Mouse (Mus musculus) embryonic facial prominence, embryonic 15.5 days (tissue): Measurements from ENCODE around the gene Parp3. TPM values are rescaled to one million over a fixed set of nuclear protein-coding genes. Genes with fewer than 3 reads are reported as not detected.
A peak's percentile ranks its signal among the peaks of the same experiment; 100 is the strongest.

Experiments
- ATAC-seq: fragments of 200-750 bp; cut with Nextera tagmentation; 2 replicates; pipeline ENCODE4 v1.8.0; 2017; ENCODE audit warnings: low read depth, moderate TSS enrichment; ENCODE audit not compliant: insufficient number of reproducible peaks, low FRiP score, low TSS enrichment
- H3K27ac ChIP-seq: fragments of 300-500 bp; sonication (generic); replicated peaks from 2 replicates; pipeline ENCODE4 v1.5.1; 2015; ENCODE audit warnings: mild to moderate bottlenecking, inconsistent platforms
- H3K27me3 ChIP-seq: fragments of 300-500 bp; sonication (generic); 2 replicates; pipeline ENCODE4 v1.6.1; 2015; ENCODE audit warnings: inconsistent platforms
- H3K36me3 ChIP-seq: fragments of 300-500 bp; sonication (generic); 2 replicates; pipeline ENCODE4 v1.6.1; 2015; ENCODE audit warnings: mild to moderate bottlenecking, inconsistent platforms
- H3K4me1 ChIP-seq: fragments of 300-500 bp; sonication (generic); 2 replicates; pipeline ENCODE4 v1.6.1; 2015; ENCODE audit warnings: inconsistent platforms
- H3K4me2 ChIP-seq: fragments of 300-500 bp; sonication (generic); replicated peaks from 2 replicates; pipeline ENCODE4 v1.6.1; 2015; ENCODE audit warnings: mild to moderate bottlenecking, inconsistent platforms
- H3K4me3 ChIP-seq: fragments of 300-500 bp; sonication (generic); replicated peaks from 2 replicates; pipeline ENCODE4 v1.5.1; 2015; ENCODE audit warnings: mild to moderate bottlenecking, inconsistent platforms
- H3K9ac ChIP-seq: fragments of 300-500 bp; sonication (generic); 2 replicates; pipeline ENCODE4 v1.6.1; 2015; ENCODE audit warnings: inconsistent platforms
- H3K9me3 ChIP-seq: fragments of 300-500 bp; sonication (generic); replicated peaks from 2 replicates; pipeline ENCODE4 v1.6.1; 2016; ENCODE audit warnings: inconsistent platforms
- WGBS: fragments of 180-500 bp; shearing (Covaris S2); methylation state at CpG from one replicate; pipeline ENCODE4 v1.1.7; 2015; 5-methylcytosine and 5-hydroxymethylcytosine counted together
- polyA plus RNA-seq: library from polyadenylated mRNA; unstranded; fragments of >200 nt; fragmentation: Nextera tagmentation; extraction: Ambion mirVana; gene quantifications from 2 replicates; pipeline ENCODE4 v1.2.1, GENCODE M21; 2015

The Parp3 gene
- polyA plus RNA-seq, 1 experiment from 2014 or later, result 6.8 TPM

GRCm38 (mm10) chr9:106447951-106448350 lies 28.8 kb downstream of the Parp3 start:
- H3K4me3 ChIP-seq, result peak overlapping the region; percentile 67
- H3K9me3 ChIP-seq, result no peaks in the 10 kb centered on the region
- peak overlapping the region; percentile 85 for H3K27ac ChIP-seq
- peak overlapping the region; percentile 78 for H3K4me2 ChIP-seq
- H3K27me3 ChIP-seq, result no peaks in the 10 kb centered on the region
- 30% methylated on average over 9 of the region's 9 CpGs for WGBS
- ATAC-seq, result 0 out of 2 replicates have a peak, but pooled peaks have one; percentile 2
- peaks cover 73% of the 10 kb centered on the region for H3K4me1 ChIP-seq
- H3K9ac ChIP-seq, result no peak overlapping the region
- no peaks in the 10 kb centered on the region for H3K36me3 ChIP-seq

GRCm38 (mm10) chr9:106447348-106447747 lies 29.4 kb downstream of the Parp3 start, which contains the start of the genes Abhd14b and Abhd14a:
Gene Abhd14b (plus strand): TSS chr9:106447459.
Gene Abhd14a (minus strand): TSS chr9:106447678.
- no peaks in the 10 kb centered on the region for H3K27me3 ChIP-seq
- under 1% methylated on average over 24 of the region's 24 CpGs for WGBS
- no peaks in the 10 kb centered on the region for H3K36me3 ChIP-seq
- H3K9ac ChIP-seq, result peak within 1 kb of the TSS; percentile 65
- H3K4me2 ChIP-seq, result peak within 1 kb of the TSS; percentile 78
- peak within 1 kb of the TSS; percentile 85 for H3K27ac ChIP-seq
- H3K9me3 ChIP-seq, result no peaks in the 10 kb centered on the region
- H3K4me3 ChIP-seq, result peak within 1 kb of the TSS; percentile 67
- ATAC-seq, result peak; percentile 89
- H3K4me1 ChIP-seq, result peaks cover 67% of the 10 kb centered on the region

- H3K36me3 ChIP-seq, result peaks cover 9% of the 10 kb centered on the region; the same call in 1 of the 2 replicates
- WGBS, result 63% methylated on average over 4 of the region's 4 CpGs
- no peak overlapping the region for H3K4me3 ChIP-seq
- no peak overlapping the region for H3K27ac ChIP-seq
- H3K27me3 ChIP-seq, result no peaks in the 10 kb centered on the region
- no peaks in the 10 kb centered on the region for H3K9me3 ChIP-seq
- H3K4me2 ChIP-seq, result no peak overlapping the region
- no peak for ATAC-seq
- H3K4me1 ChIP-seq, result peaks cover 42% of the 10 kb centered on the region
- no peak overlapping the region for H3K9ac ChIP-seq
Measured at GRCm38 (mm10) chr9:106444836-106445235, 31.9 kb downstream of the Parp3 start.

GRCm38 (mm10) chr9:106442680-106443079 lies 34.1 kb downstream of the Parp3 start:
- H3K9me3 ChIP-seq, result no peaks in the 10 kb centered on the region
- WGBS, result 74% methylated on average over 5 of the region's 5 CpGs
- no peaks in the 10 kb centered on the region for H3K27me3 ChIP-seq
- no peak overlapping the region for H3K9ac ChIP-seq
- H3K36me3 ChIP-seq, result peaks cover 9% of the 10 kb centered on the region; the same call in 1 of the 2 replicates
- H3K4me1 ChIP-seq, result peaks cover 31% of the 10 kb centered on the region
- no peak overlapping the region for H3K27ac ChIP-seq
- no peak overlapping the region for H3K4me3 ChIP-seq
- no peak overlapping the region for H3K4me2 ChIP-seq
- ATAC-seq, result no peak

- Histone ChIP-seq H3K4me3 (no peak overlapping the region), H3K27me3 (no peaks in the 10 kb centered on the region), H3K9me3 (no peaks in the 10 kb centered on the region), H3K4me2 (no peak overlapping the region), H3K27ac (no peak overlapping the region), H3K9ac (no peak overlapping the region), H3K4me1 (peaks cover 19% of the 10 kb centered on the region), H3K36me3 (peaks cover 40% of the 10 kb centered on the region)
- WGBS, result 72% methylated on average over 9 of the region's 9 CpGs
- ATAC-seq, result no peak
Measured at GRCm38 (mm10) chr9:106436566-106436965, 40.2 kb downstream of the Parp3 start.

- no peak overlapping the region for H3K9ac ChIP-seq
- no peaks in the 10 kb centered on the region for H3K9me3 ChIP-seq
- WGBS, result 70% methylated on average over 7 of the region's 7 CpGs
- H3K27me3 ChIP-seq, result no peaks in the 10 kb centered on the region
- H3K4me1 ChIP-seq, result peaks cover 25% of the 10 kb centered on the region
- no peak overlapping the region for H3K4me3 ChIP-seq
- no peak for ATAC-seq
- H3K4me2 ChIP-seq, result no peak overlapping the region
- H3K36me3 ChIP-seq, result peaks cover 43% of the 10 kb centered on the region
- 0 out of 2 replicates have a peak overlapping the region, but pooled peaks have one; percentile 8 for H3K27ac ChIP-seq
Measured at GRCm38 (mm10) chr9:106433389-106433788, 43.4 kb downstream of the Parp3 start.

GRCm38 (mm10) chr9:106430015-106430264 lies 46.8 kb downstream of the Parp3 start:
- Histone ChIP-seq H3K4me1 (peaks cover 12% of the 10 kb centered on the region), H3K27ac (peak overlapping the region; percentile 98), H3K27me3 (no peaks in the 10 kb centered on the region), H3K9ac (peak overlapping the region; percentile 95), H3K9me3 (no peaks in the 10 kb centered on the region), H3K4me2 (peak overlapping the region; percentile 68), H3K4me3 (peak overlapping the region; percentile 62), H3K36me3 (peaks cover 41% of the 10 kb centered on the region)
- 4% methylated on average over 4 of the region's 4 CpGs for WGBS
- no peak for ATAC-seq

GRCm38 (mm10) chr9:106429221-106430014 lies 47.3 kb downstream of the Parp3 start, which contains the start of gene Rpl29:
Gene Rpl29 (plus strand): TSS chr9:106429454.
- Histone ChIP-seq H3K4me2 (peak within 1 kb of the TSS; percentile 68), H3K27ac (peak within 1 kb of the TSS; percentile 98), H3K9me3 (no peaks in the 10 kb centered on the region), H3K4me3 (peak within 1 kb of the TSS; percentile 62), H3K36me3 (peaks cover 38% of the 10 kb centered on the region), H3K9ac (peak within 1 kb of the TSS; percentile 95), H3K27me3 (no peaks in the 10 kb centered on the region), H3K4me1 (peaks cover 12% of the 10 kb centered on the region)
- WGBS, result under 1% methylated on average over 55 of the region's 55 CpGs
- ATAC-seq, result peak; percentile 93

GRCm38 (mm10) chr9:106428719-106429220 lies 48.0 kb downstream of the Parp3 start:
- Histone ChIP-seq H3K27ac (peak overlapping the region; percentile 98), H3K4me1 (peaks cover 12% of the 10 kb centered on the region), H3K4me2 (peak overlapping the region; percentile 68), H3K4me3 (peak overlapping the region; percentile 62), H3K27me3 (no peaks in the 10 kb centered on the region), H3K36me3 (peaks cover 32% of the 10 kb centered on the region), H3K9me3 (no peaks in the 10 kb centered on the region), H3K9ac (peak overlapping the region; percentile 44; the same call in 1 of the 2 replicates)
- 13% methylated on average over 11 of the region's 11 CpGs for WGBS
- ATAC-seq, result peak; percentile 27

- H3K9me3 ChIP-seq, result no peaks in the 10 kb centered on the region
- H3K9ac ChIP-seq, result no peak overlapping the region
- peaks cover 51% of the 10 kb centered on the region for H3K4me1 ChIP-seq
- WGBS, result 1% methylated on average over 3 of the region's 3 CpGs
- peak overlapping the region; percentile 45 for H3K4me2 ChIP-seq
- H3K36me3 ChIP-seq, result no peaks in the 10 kb centered on the region
- peak overlapping the region; percentile 18 for H3K4me3 ChIP-seq
- ATAC-seq, result peak; percentile 77
- H3K27ac ChIP-seq, result peak overlapping the region; percentile 17; the same call in 1 of the 2 replicates
- H3K27me3 ChIP-seq, result no peaks in the 10 kb centered on the region
Measured at GRCm38 (mm10) chr9:106421865-106422160, 54.9 kb downstream of the Parp3 start.

GRCm38 (mm10) chr9:106421033-106421864 lies 55.5 kb downstream of the Parp3 start:
- peak overlapping the region; percentile 17 for H3K27ac ChIP-seq
- 7% methylated on average over 18 of the region's 18 CpGs for WGBS
- no peaks in the 10 kb centered on the region for H3K9me3 ChIP-seq
- H3K4me3 ChIP-seq, result peak overlapping the region; percentile 18
- H3K36me3 ChIP-seq, result no peaks in the 10 kb centered on the region
- H3K4me2 ChIP-seq, result peak overlapping the region; percentile 45
- H3K9ac ChIP-seq, result no peak overlapping the region
- ATAC-seq, result no peak
- H3K27me3 ChIP-seq, result no peaks in the 10 kb centered on the region
- peaks cover 51% of the 10 kb centered on the region for H3K4me1 ChIP-seq
